Mouse (Mus musculus) bone marrow, adult 2 months (tissue): Measurements from ENCODE around the gene Rnft1.

Experiments used
- CTCF ChIP-seq: fragments of 200-500 bp; IDR thresholded peaks from 2 replicates; pipeline ENCODE4 v1.5.1; 2011; ENCODE audit warnings: low read length, control low read depth; ENCODE audit not compliant: control insufficient read depth, insufficient read depth
- POLR2A ChIP-seq: fragments of 200-500 bp; IDR thresholded peaks from 2 replicates; pipeline ENCODE4 v1.6.1; 2011; ENCODE audit warnings: low read depth, mild to moderate bottlenecking, control low read depth, low read length, borderline replicate concordance; ENCODE audit not compliant: control insufficient read depth

- TF ChIP-seq POLR2A (no peak), CTCF (no peak)
Observed at GRCm38 (mm10) chr11:86490782-86491181, 6.3 kb downstream of the Rnft1 start.
